Mouse (Mus musculus) ES-E14 (cell line): ENCODE measurements around the gene Il20rb.

ENCODE experiments used
- CHD2 ChIP-seq: IDR thresholded peaks from 2 replicates; pipeline ENCODE4 v1.6.1; 2014; ENCODE audit warnings: mild to moderate bottlenecking, low read depth, low read length, inconsistent platforms
- MAFK ChIP-seq: IDR thresholded peaks from 2 replicates; pipeline ENCODE4 v1.6.1; 2014; ENCODE audit warnings: mild to moderate bottlenecking, low read depth, low read length, inconsistent platforms; ENCODE audit not compliant: insufficient read depth
- ZC3H11A ChIP-seq: IDR thresholded peaks from 2 replicates; pipeline ENCODE4 v1.6.1; 2012; ENCODE audit warnings: low read depth, mild to moderate bottlenecking, inconsistent platforms, low read length, borderline replicate concordance
- ZNF384 ChIP-seq: IDR thresholded peaks from 2 replicates; pipeline ENCODE4 v1.6.1; 2012; ENCODE audit warnings: low read depth, low read length, inconsistent platforms

GRCm38 (mm10) chr9:100472931-100473330 lies 13.7 kb downstream of the Il20rb start:
- TF ChIP-seq MAFK, result no peak
- TF ChIP-seq ZNF384, result no peak
- no peak for TF ChIP-seq ZC3H11A
- no peak for TF ChIP-seq CHD2
